In genomic region chr7:16120262-16120600, GRCm38 (mm10) we compare ENCODE assay signal across 9 mouse cellular contexts. TPM values are rescaled to one million over a fixed set of nuclear protein-coding genes. Genes with fewer than 3 reads are reported as not detected.
DNase-seq lines count a peak whose midpoint lies in the region; ATAC-seq and TF ChIP-seq lines count a peak whose summit lies in the region.
"Had no signal": no experiment of that assay in that cellular context is flagged by ENCODE, and none has a peak within 500 bp of the region (broad histone marks: within the 10 kb centered on the region; RNA-seq: fewer than 3 reads in every experiment).

No protein-coding gene starts in this region.

- H3K36me3 ChIP-seq in kidney, adult 2 months (ENCODE audit: control insufficient read depth, insufficient read depth, low read length) = peaks cover 1% of the 10 kb centered on the region; the same call in 1 of the 2 replicates
- peaks cover 26% of the 10 kb centered on the region for H3K36me3 ChIP-seq in hindbrain, embryonic 12.5 days
- H3K36me3 ChIP-seq in midbrain, embryonic 11.5 days (ENCODE audit: control insufficient read depth, insufficient read depth, low read length) = peaks cover 5% of the 10 kb centered on the region

- peak overlapping the region; percentile 77; the same call in 1 of the 2 replicates for H3K9ac ChIP-seq in hindbrain, embryonic 12.5 days
- H3K9ac ChIP-seq in midbrain, embryonic 11.5 days (ENCODE audit: low read length) = no peak overlapping the region; the same call in 1 of the 2 replicates

- H3K4me1 ChIP-seq in kidney, adult 2 months (ENCODE audit: control insufficient read depth, insufficient read depth, low read length) = peaks cover 6% of the 10 kb centered on the region; the same call in 1 of the 2 replicates
- H3K4me1 ChIP-seq in bone marrow macrophage, adult 2 months (ENCODE audit: control insufficient read depth, insufficient read depth, low read length) = peaks cover 13% of the 10 kb centered on the region; the same call in 1 of the 2 replicates
- peaks cover 13% of the 10 kb centered on the region for H3K4me1 ChIP-seq in hindbrain, embryonic 12.5 days
- H3K4me1 ChIP-seq in midbrain, embryonic 11.5 days (ENCODE audit: control insufficient read depth, insufficient read depth, low read length) = no peaks in the 10 kb centered on the region

- H3K9me3 ChIP-seq in hindbrain, embryonic 12.5 days (replicated peaks) = no peaks in the 10 kb centered on the region
- no peaks in the 10 kb centered on the region for H3K9me3 ChIP-seq in midbrain, embryonic 11.5 days (ENCODE audit: control insufficient read depth, low read length)

- peak overlapping the region; percentile 54 for H3K4me2 ChIP-seq in hindbrain, embryonic 12.5 days (replicated peaks)
- peak overlapping the region; percentile 40 for H3K4me2 ChIP-seq in midbrain, embryonic 11.5 days

- WGBS in kidney, adult 2 months = 37% methylated on average over 9 of the region's 9 CpGs
- WGBS in hindbrain, embryonic 12.5 days = 56% methylated on average over 9 of the region's 9 CpGs
- 50% methylated on average over 9 of the region's 9 CpGs for WGBS in midbrain, embryonic 11.5 days

- ATAC-seq in hindbrain, embryonic 12.5 days (ENCODE audit: low FRiP score) = no peak; the same call in none of the 2 replicates
- no peak; the same call in 1 of the 2 replicates for ATAC-seq in midbrain, embryonic 11.5 days (ENCODE audit: low FRiP score)
- no peak for ATAC-seq in CD4-positive, CD25-positive, alpha-beta regulatory T cell, adult 4 months

- no peak for TF ChIP-seq POLR2A in kidney, adult 2 months (IDR thresholded peaks at IDR 0.05; ENCODE audit: low read depth, low read length)
- TF ChIP-seq POLR2A in bone marrow macrophage, adult 2 months (IDR thresholded peaks at IDR 0.05; ENCODE audit: borderline replicate concordance, low read depth, low read length) = no peak

- TF ChIP-seq CTCF in kidney, adult 2 months (conservative IDR thresholded peaks at IDR 0.05; ENCODE audit: insufficient read depth, insufficient read length, low read depth, low read length) = no peak
- TF ChIP-seq CTCF in bone marrow macrophage, adult 2 months (IDR thresholded peaks at IDR 0.05; ENCODE audit: low read depth, low read length) = no peak

- H3K4me3 ChIP-seq in kidney, adult 2 months (ENCODE audit: insufficient read depth, low read depth, low read length) = peak overlapping the region; percentile 84
- peak overlapping the region; percentile 77 for H3K4me3 ChIP-seq in bone marrow macrophage, adult 2 months (ENCODE audit: insufficient read depth, low read length)
- H3K4me3 ChIP-seq in hindbrain, embryonic 12.5 days = peak overlapping the region; percentile 72
- H3K4me3 ChIP-seq in midbrain, embryonic 11.5 days (ENCODE audit: low read depth, low read length) = peak overlapping the region; percentile 70

- H3K27me3 ChIP-seq in kidney, adult 2 months (replicated peaks; ENCODE audit: control insufficient read depth, insufficient read depth, low read length) = no peaks in the 10 kb centered on the region
- H3K27me3 ChIP-seq in hindbrain, embryonic 12.5 days = no peaks in the 10 kb centered on the region
- no peaks in the 10 kb centered on the region for H3K27me3 ChIP-seq in midbrain, embryonic 11.5 days (ENCODE audit: control insufficient read depth, insufficient read depth, low read length)

- no peak for DNase-seq in kidney, adult 2 months
- no peak for DNase-seq in kidney, postnatal 10 days
- DNase-seq in midbrain, embryonic 11.5 days (ENCODE audit: low spot score, missing footprints) = no peak
- DNase-seq in adrenal gland, adult 2 months = no peak
- DNase-seq in c-Kit-positive CD71-positive TER-119-positive erythroid progenitor cells, embryonic 14.5 days (ENCODE audit: low spot score) = no peak

- H3K27ac ChIP-seq in kidney, adult 2 months (ENCODE audit: insufficient read depth, low read depth, low read length) = no peak overlapping the region
- no peak overlapping the region for H3K27ac ChIP-seq in bone marrow macrophage, adult 2 months (ENCODE audit: insufficient read depth, low read depth, low read length)
- no peak overlapping the region for H3K27ac ChIP-seq in hindbrain, embryonic 12.5 days
- H3K27ac ChIP-seq in midbrain, embryonic 11.5 days (ENCODE audit: low read depth, low read length) = no peak overlapping the region; the same call in 1 of the 2 replicates

RNA-seq across cellular contexts. Expression of gene Kptn, which starts 0.5 kb away (rescaled TPM):
- polyA plus RNA-seq in kidney, adult 2 months (2012; rRNA removed) = 28.7 and 32.5 TPM in 2 replicates
- 11.8 and 13.1 TPM in 2 replicates for polyA plus RNA-seq in bone marrow macrophage, adult 2 months (2012; ENCODE audit: insufficient read depth, insufficient read length, missing spikeins)
- 30.9 and 31.5 TPM in 2 replicates for polyA plus RNA-seq in hindbrain, embryonic 12.5 days (2016; fragmentation: Nextera tagmentation; extraction: Ambion mirVana)
- polyA plus RNA-seq in midbrain, embryonic 11.5 days (2014; fragmentation: Nextera tagmentation; extraction: Ambion mirVana) = 16.2 and 18.2 TPM in 2 replicates
- 10 to 100 TPM; 16.8 to 20.0 TPM for total RNA-seq in adrenal gland, adult 2 months (2021)
- 27.0 and 31.0 TPM in 2 replicates for polyA plus RNA-seq in adrenal gland, adult 2 months (2012; rRNA removed)
- polyA plus RNA-seq in CD4-positive, CD25-positive, alpha-beta regulatory T cell, adult 4 months (2017; shearing (Covaris generic)) = 10 to 100 TPM; 22.0 to 32.9 TPM

RNA-seq across cellular contexts. Expression of gene Slc8a2, which starts 9.4 kb away (rescaled TPM):
- 0.33 and 0.38 TPM in 2 replicates for polyA plus RNA-seq in kidney, adult 2 months (2012; rRNA removed)
- polyA plus RNA-seq in bone marrow macrophage, adult 2 months (2012; ENCODE audit: insufficient read depth, insufficient read length, missing spikeins) = not detected in 2 replicates
- 1.1 and 1.3 TPM in 2 replicates for polyA plus RNA-seq in hindbrain, embryonic 12.5 days (2016; fragmentation: Nextera tagmentation; extraction: Ambion mirVana)
- 0.27 and 0.34 TPM in 2 replicates for polyA plus RNA-seq in midbrain, embryonic 11.5 days (2014; fragmentation: Nextera tagmentation; extraction: Ambion mirVana)
- total RNA-seq in adrenal gland, adult 2 months (2021) = 1 to 10 TPM; 2.0 to 2.6 TPM
- 2.7 and 3.1 TPM in 2 replicates for polyA plus RNA-seq in adrenal gland, adult 2 months (2012; rRNA removed)
- not detected for polyA plus RNA-seq in CD4-positive, CD25-positive, alpha-beta regulatory T cell, adult 4 months (2017; shearing (Covaris generic))

RNA-seq across cellular contexts. Expression of gene Napa, which starts 22.0 kb away (rescaled TPM):
- 177 and 207 TPM in 2 replicates for polyA plus RNA-seq in kidney, adult 2 months (2012; rRNA removed)
- polyA plus RNA-seq in bone marrow macrophage, adult 2 months (2012; ENCODE audit: insufficient read depth, insufficient read length, missing spikeins) = 187 and 189 TPM in 2 replicates
- polyA plus RNA-seq in hindbrain, embryonic 12.5 days (2016; fragmentation: Nextera tagmentation; extraction: Ambion mirVana) = 182 and 191 TPM in 2 replicates
- polyA plus RNA-seq in midbrain, embryonic 11.5 days (2014; fragmentation: Nextera tagmentation; extraction: Ambion mirVana) = 162 and 165 TPM in 2 replicates
- 100 to 1,000 TPM; 149 to 167 TPM for total RNA-seq in adrenal gland, adult 2 months (2021)
- polyA plus RNA-seq in adrenal gland, adult 2 months (2012; rRNA removed) = 316 and 381 TPM in 2 replicates
- polyA plus RNA-seq in CD4-positive, CD25-positive, alpha-beta regulatory T cell, adult 4 months (2017; shearing (Covaris generic)) = 100 to 1,000 TPM; 198 to 297 TPM

RNA-seq across cellular contexts. Expression of gene Meis3, which starts 54.7 kb away (rescaled TPM):
- 3.8 and 6.6 TPM in 2 replicates for polyA plus RNA-seq in kidney, adult 2 months (2012; rRNA removed)
- 16.1 and 20.3 TPM in 2 replicates for polyA plus RNA-seq in bone marrow macrophage, adult 2 months (2012; ENCODE audit: insufficient read depth, insufficient read length, missing spikeins)
- polyA plus RNA-seq in hindbrain, embryonic 12.5 days (2016; fragmentation: Nextera tagmentation; extraction: Ambion mirVana) = 136 and 138 TPM in 2 replicates
- 74.7 and 80.7 TPM in 2 replicates for polyA plus RNA-seq in midbrain, embryonic 11.5 days (2014; fragmentation: Nextera tagmentation; extraction: Ambion mirVana)
- total RNA-seq in adrenal gland, adult 2 months (2021) = 10 to 100 TPM; 11.5 to 13.8 TPM
- polyA plus RNA-seq in adrenal gland, adult 2 months (2012; rRNA removed) = 59.3 and 60.9 TPM in 2 replicates
- 10 to 100 TPM; 23.0 to 26.2 TPM for polyA plus RNA-seq in CD4-positive, CD25-positive, alpha-beta regulatory T cell, adult 4 months (2017; shearing (Covaris generic))

RNA-seq across cellular contexts. Expression of gene Zfp541, which starts 58.6 kb away (rescaled TPM):
- polyA plus RNA-seq in kidney, adult 2 months (2012; rRNA removed) = 0.03 TPM in 1 of 2 replicates, not detected in the other
- polyA plus RNA-seq in bone marrow macrophage, adult 2 months (2012; ENCODE audit: insufficient read depth, insufficient read length, missing spikeins) = 0.20 and 0.48 TPM in 2 replicates
- polyA plus RNA-seq in hindbrain, embryonic 12.5 days (2016; fragmentation: Nextera tagmentation; extraction: Ambion mirVana) = 0.05 and 0.07 TPM in 2 replicates
- polyA plus RNA-seq in midbrain, embryonic 11.5 days (2014; fragmentation: Nextera tagmentation; extraction: Ambion mirVana) = not detected in 2 replicates
- under 1 TPM; 0.06 to 0.07 TPM for total RNA-seq in adrenal gland, adult 2 months (2021)
- polyA plus RNA-seq in adrenal gland, adult 2 months (2012; rRNA removed) = 0.04 and 0.09 TPM in 2 replicates
- polyA plus RNA-seq in CD4-positive, CD25-positive, alpha-beta regulatory T cell, adult 4 months (2017; shearing (Covaris generic)) = not detected
- total RNA-seq: gastrocnemius, postnatal 10 days had no signal
